Mouse (Mus musculus): ENCODE measurements at regions not wholly inside any gene's neighbourhood (a gene's known extent, or its start where the extent isn't known, plus 50 kb on each side); places are given as distances from the start of the nearest gene placed in this dataset.

DNA sequence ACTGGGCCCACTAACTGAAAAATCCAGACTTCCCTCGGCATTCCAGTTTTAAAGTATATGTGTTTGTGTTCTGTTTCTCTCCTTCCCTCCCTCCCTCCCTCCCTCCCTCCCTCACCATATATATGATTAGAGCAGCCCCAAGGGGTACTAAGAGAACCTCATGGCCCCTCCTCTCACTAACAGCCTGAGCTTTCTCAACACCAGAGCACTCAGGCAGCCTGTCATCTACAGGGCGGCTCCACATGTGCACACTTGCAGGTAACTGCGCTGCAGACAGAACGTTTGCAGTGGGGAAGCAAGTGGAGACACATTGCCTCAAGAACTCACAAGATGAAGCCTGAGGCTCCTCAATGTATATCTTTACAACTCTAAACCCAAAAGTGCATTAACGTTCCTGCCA, 294.9 kb downstream of the Sox4 start:
- TF ChIP-seq GATA1 (IDR thresholded peaks at IDR 0.05; ENCODE audit: low read length) (no peak), TAL1 (IDR thresholded peaks at IDR 0.05; ENCODE audit: low read length) (no peak)

All from erythroblast, embryonic 14.5 days (primary cell).